Mouse (Mus musculus): ENCODE measurements around the gene Ppp1r12c.
"Not testable (repeated sequence)": the region's sequence is repeated elsewhere in the genome, so short reads cannot be mapped to it uniquely, and the experiment has no call there.

Ppp1r12c gene

GRCm38 (mm10) chr7:4501558-4502397, at the start of gene Ppp1r12c:
Gene Ppp1r12c (minus strand): TSS chr7:4501680.
- DNase-seq (ENCODE audit: low spot score in 2 of 2), result peak; percentile 89 to 93

GRCm38 (mm10) chr7:4547221-4547641, 45.8 kb upstream of the Ppp1r12c start, which contains the start of gene Syt5:
Gene Syt5 (minus strand): TSS chr7:4547541.
- no peak for DNase-seq (ENCODE audit: low spot score in 2 of 2)

- peak; percentile 26 to 36 for DNase-seq (ENCODE audit: low spot score in 2 of 2)
These were observed 45.2 kb upstream of the Ppp1r12c start for GRCm38 (mm10) chr7:4546591-4547131.

GRCm38 (mm10) chr7:4546050-4546449, 44.6 kb upstream of the Ppp1r12c start:
- no peak for DNase-seq (ENCODE audit: low spot score in 2 of 2)

GRCm38 (mm10) chr7:4542013-4542412, 40.5 kb upstream of the Ppp1r12c start:
- no peak for DNase-seq (ENCODE audit: low spot score in 2 of 2)

- DNase-seq (ENCODE audit: low spot score in 2 of 2), result no peak
These were observed 39.9 kb upstream of the Ppp1r12c start for GRCm38 (mm10) chr7:4541344-4541743.

GRCm38 (mm10) chr7:4539019-4539418, 37.5 kb upstream of the Ppp1r12c start:
- no peak for DNase-seq (ENCODE audit: low spot score in 2 of 2)

GRCm38 (mm10) chr7:4537181-4537580, 35.7 kb upstream of the Ppp1r12c start:
- no peak for DNase-seq (ENCODE audit: low spot score in 2 of 2)

GRCm38 (mm10) chr7:4536369-4536768, 34.9 kb upstream of the Ppp1r12c start:
- no peak for DNase-seq (ENCODE audit: low spot score in 2 of 2)

- DNase-seq (ENCODE audit: low spot score in 2 of 2), result peak; percentile 24 to 47
These were observed 30.7 kb upstream of the Ppp1r12c start, which contains the start of gene Dnaaf3 for GRCm38 (mm10) chr7:4532005-4532729. Gene Dnaaf3 (minus strand): TSS chr7:4532453.

- DNase-seq (ENCODE audit: low spot score in 2 of 2), result not testable (repeated sequence)
These were observed 28.7 kb upstream of the Ppp1r12c start for GRCm38 (mm10) chr7:4530166-4530565.

GRCm38 (mm10) chr7:4527302-4527689, 25.8 kb upstream of the Ppp1r12c start:
- no peak for DNase-seq (ENCODE audit: low spot score in 2 of 2)

- peak; percentile 64 to 77 for DNase-seq (ENCODE audit: low spot score in 2 of 2)
These were observed 25.1 kb upstream of the Ppp1r12c start for GRCm38 (mm10) chr7:4526341-4527301.

- peak; percentile 30 to 53 for DNase-seq (ENCODE audit: low spot score in 2 of 2)
These were observed 22.9 kb upstream of the Ppp1r12c start, which contains the start of gene Tnni3 for GRCm38 (mm10) chr7:4524212-4524922. Gene Tnni3 (minus strand): TSS chr7:4524229.

- DNase-seq (ENCODE audit: low spot score in 2 of 2), result no peak
These were observed 22.0 kb upstream of the Ppp1r12c start for GRCm38 (mm10) chr7:4523205-4524130.

- DNase-seq (ENCODE audit: low spot score in 2 of 2), result no peak
These were observed 20.8 kb upstream of the Ppp1r12c start for GRCm38 (mm10) chr7:4522292-4522691.

- no peak for DNase-seq (ENCODE audit: low spot score in 2 of 2)
These were observed 19.9 kb upstream of the Ppp1r12c start for GRCm38 (mm10) chr7:4521231-4522003.

- DNase-seq (ENCODE audit: low spot score in 2 of 2), result no peak
These were observed 17.0 kb upstream of the Ppp1r12c start for GRCm38 (mm10) chr7:4518487-4518886.

Measured in natural killer cell, adult 2 months (primary cell).